Mouse (Mus musculus) CH12.LX (cell line): ENCODE data around the gene Hfe2. TPM values are rescaled to one million over a fixed set of nuclear protein-coding genes. Genes with fewer than 3 reads are reported as not detected.

ENCODE experiments used
- DNase-seq: peaks from one replicate; pipeline ENCODE4 v3.0.0-alpha.2; 2013; ENCODE audit errors: extremely low read depth
- H3K27ac ChIP-seq: 2 replicates; pipeline ENCODE4 v1.5.1; 2012; ENCODE audit warnings: low read depth, mild to moderate bottlenecking, control low read depth, moderate library complexity; ENCODE audit not compliant: insufficient read depth
- H3K27me3 ChIP-seq: replicated peaks from 2 replicates; pipeline ENCODE3; 2012; ENCODE audit warnings: inconsistent platforms
- H3K36me3 ChIP-seq, 2 experiments: replicated peaks in 1 of 2; 2 replicates each; pipeline versions ENCODE3 to v1.6.1; 2012; ENCODE audit warnings: inconsistent platforms in 1 of 2, low read length in 1 of 2, mild to moderate bottlenecking in 1 of 2, mixed read lengths in 1 of 2, moderate library complexity in 1 of 2; ENCODE audit not compliant: control insufficient read depth in 1 of 2, insufficient read depth in 1 of 2
- H3K4me1 ChIP-seq, 2 experiments: 2 replicates each; pipeline ENCODE4 v1.6.1; 2012; ENCODE audit warnings: inconsistent platforms in 1 of 2, moderate library complexity in 1 of 2; ENCODE audit not compliant: insufficient read depth in 2 of 2, control insufficient read depth in 1 of 2
- H3K4me2 ChIP-seq: 2 replicates; pipeline ENCODE4 v1.6.1; 2012; ENCODE audit warnings: low read depth, mild to moderate bottlenecking, control low read depth; ENCODE audit not compliant: poor library complexity, insufficient read depth, severe bottlenecking
- H3K4me3 ChIP-seq, 3 experiments: fragments of 150-350 bp in 1 of 3; sonication (generic) in 1 of 3; replicated peaks in 1 of 3; 2 replicates each; pipeline versions ENCODE3 to v1.5.1; 2011 to 2012; ENCODE audit warnings: low read depth in 2 of 3, low read length in 2 of 3, mild to moderate bottlenecking in 2 of 3, moderate library complexity in 2 of 3, control low read depth in 1 of 3, improper control_type of control experiment in 1 of 3, inconsistent platforms in 1 of 3, mixed read lengths in 1 of 3; ENCODE audit not compliant: poor library complexity in 1 of 3
- H3K79me2 ChIP-seq: replicated peaks from 2 replicates; pipeline ENCODE4 v1.6.1; 2012; ENCODE audit warnings: mild to moderate bottlenecking, moderate library complexity; ENCODE audit not compliant: control insufficient read depth, poor library complexity, insufficient read depth, severe bottlenecking; ENCODE audit errors: extremely low read depth
- H3K9ac ChIP-seq: 2 replicates; pipeline ENCODE4 v1.6.1; 2012; ENCODE audit warnings: low read depth, mild to moderate bottlenecking, control low read depth, moderate library complexity; ENCODE audit not compliant: insufficient read depth
- H3K9me3 ChIP-seq: replicated peaks from 2 replicates; pipeline ENCODE3; 2012; ENCODE audit warnings: low read length, inconsistent platforms, mixed read lengths
- CHD1 ChIP-seq: IDR thresholded peaks from 2 replicates; pipeline ENCODE4 v1.6.1; 2012; ENCODE audit warnings: low read depth, low read length, improper control_type of control experiment, inconsistent platforms
- CHD2 ChIP-seq: IDR thresholded peaks from 2 replicates; pipeline ENCODE4 v1.6.1; 2011; ENCODE audit warnings: low read length, improper control_type of control experiment
- ETS1 ChIP-seq: conservative IDR thresholded peaks from 2 replicates; pipeline ENCODE4 v1.6.1; 2012; ENCODE audit warnings: low read depth, mild to moderate bottlenecking, inconsistent platforms, low read length, improper control_type of control experiment, moderate library complexity
- HCFC1 ChIP-seq: IDR thresholded peaks from 2 replicates; pipeline ENCODE4 v1.6.1; 2012; ENCODE audit warnings: low read depth, mild to moderate bottlenecking, inconsistent platforms, low read length, improper control_type of control experiment
- JUN ChIP-seq: IDR thresholded peaks from 2 replicates; pipeline ENCODE4 v1.6.1; 2011; ENCODE audit warnings: low read depth, mild to moderate bottlenecking, low read length, improper control_type of control experiment, moderate library complexity; ENCODE audit not compliant: insufficient read depth
- JUND ChIP-seq: conservative IDR thresholded peaks from 2 replicates; pipeline ENCODE4 v1.6.1; 2011; ENCODE audit warnings: low read depth, low read length, improper control_type of control experiment
- KAT2A ChIP-seq: IDR thresholded peaks from 2 replicates; pipeline ENCODE4 v1.6.1; 2012; ENCODE audit warnings: low read length, improper control_type of control experiment, inconsistent platforms; ENCODE audit not compliant: insufficient replicate concordance
- MAX ChIP-seq: IDR thresholded peaks from 2 replicates; pipeline ENCODE4 v1.6.1; 2011; ENCODE audit warnings: low read length, improper control_type of control experiment
- MEF2A ChIP-seq: IDR thresholded peaks from 2 replicates; pipeline ENCODE4 v1.6.1; 2014; ENCODE audit warnings: low read depth, mild to moderate bottlenecking, inconsistent platforms, low read length, improper control_type of control experiment, borderline replicate concordance
- MXI1 ChIP-seq: IDR thresholded peaks from 2 replicates; pipeline ENCODE4 v1.6.1; 2011; ENCODE audit warnings: mild to moderate bottlenecking, low read depth, low read length, improper control_type of control experiment
- NELFE ChIP-seq: IDR thresholded peaks from 2 replicates; pipeline ENCODE4 v1.6.1; 2011; ENCODE audit warnings: low read depth, low read length, improper control_type of control experiment
- NRF1 ChIP-seq: IDR thresholded peaks from 2 replicates; pipeline ENCODE4 v1.6.1; 2014; ENCODE audit warnings: low read depth, mild to moderate bottlenecking, inconsistent platforms, low read length, improper control_type of control experiment, moderate library complexity
- PAX5 ChIP-seq: IDR thresholded peaks from 2 replicates; pipeline ENCODE4 v1.6.1; 2012; ENCODE audit warnings: low read length, inconsistent platforms, mixed read lengths
- POLR2A ChIP-seq: IDR thresholded peaks from 2 replicates; pipeline ENCODE4 v1.6.1; 2011; ENCODE audit warnings: low read depth, mild to moderate bottlenecking, improper control_type of control experiment, low read length
- SIN3A ChIP-seq: IDR thresholded peaks from 2 replicates; pipeline ENCODE4 v1.6.1; 2012; ENCODE audit warnings: low read length, improper control_type of control experiment, inconsistent platforms
- SMC3 ChIP-seq: IDR thresholded peaks from 2 replicates; pipeline ENCODE4 v1.6.1; 2011; ENCODE audit warnings: low read depth, low read length, improper control_type of control experiment
- TBP ChIP-seq: conservative IDR thresholded peaks from 2 replicates; pipeline ENCODE4 v1.6.1; 2011; ENCODE audit warnings: low read depth, low read length, improper control_type of control experiment
- TCF12 ChIP-seq: IDR thresholded peaks from 2 replicates; pipeline ENCODE4 v1.6.1; 2014; ENCODE audit warnings: low read depth, mild to moderate bottlenecking, inconsistent platforms, low read length, improper control_type of control experiment
- UBTF ChIP-seq: IDR thresholded peaks from 2 replicates; pipeline ENCODE4 v1.6.1; 2012; ENCODE audit warnings: low read depth, mild to moderate bottlenecking, inconsistent platforms, low read length, improper control_type of control experiment, moderate library complexity
- ZC3H11A ChIP-seq: IDR thresholded peaks from 2 replicates; pipeline ENCODE4 v1.6.1; 2012; ENCODE audit warnings: low read depth, mild to moderate bottlenecking, inconsistent platforms, low read length, improper control_type of control experiment
- dilution Hi-C: fragments of 300-500 bp; cut with MboI; formaldehyde crosslinking; loops from 2 replicates; pipeline ENCODE4 v1.14.3; 2020; ENCODE audit warnings: low sequenced_read_pairs; ENCODE audit not compliant: extremely low pct_unique_long_range_greater_than_20kb, extremely low pct_ligation_motif_present
- in situ Hi-C: fragments of 300-500 bp; cut with MboI; formaldehyde crosslinking; loops from 3 replicates; pipeline ENCODE4 v1.14.3; 2019; ENCODE audit warnings: low sequenced_read_pairs, low pct_ligation_motif_present, low pct_unique_long_range_greater_than_20kb, mixed read lengths
- polyA plus RNA-seq: library from polyadenylated mRNA; unstranded; fragments of >175 nt; gene quantifications from 2 replicates; pipeline ENCODE4 v1.2.1, GENCODE M21; 2012; ENCODE audit warnings: low read depth; ENCODE audit not compliant: insufficient read length
- total RNA-seq, 2 experiments: library from RNA; depleted of rRNA; stranded (reverse); fragments of 300-350 nt in 1 of 2; fragments of >200 nt in 1 of 2; gene quantifications; 2 replicates each; pipeline ENCODE4 v1.2.3; 2012 to 2014

Hfe2 gene
- total and polyA plus RNA-seq, 3 experiments = not detected

GRCm38 (mm10) chr3:96559911-96560850 lies 35.2 kb downstream of the Hfe2 start:
- Histone ChIP-seq H3K4me1 (peaks cover 8 to 60% of the 10 kb centered on the region in 2 experiments), H3K9ac (peak overlapping the region; percentile 98), H3K4me2 (peak overlapping the region; percentile 97), H3K36me3 (peaks cover 28 to 30% of the 10 kb centered on the region in 2 experiments)
- DNase-seq = no peak
- in situ Hi-C loops = no loop called here
- TF ChIP-seq PAX5 (no peak), NRF1 (0 out of 2 replicates have a peak, but pooled peaks have one; percentile 4), CHD1 (peak; percentile 41; the same call in 1 of the 2 replicates)
- TF ChIP-seq, all 38 proteins: peak for 2
- Histone ChIP-seq H3K27ac (peak overlapping the region; percentile 86), H3K4me3 (peak overlapping the region; percentile 77 to 100 (median 78)), H3K27me3 (no peaks in the 10 kb centered on the region), H3K9me3 (no peaks in the 10 kb centered on the region), H3K79me2 (peaks cover 41% of the 10 kb centered on the region)
- dilution Hi-C loops = no loop called here

GRCm38 (mm10) chr3:96560881-96561668 lies 36.1 kb downstream of the Hfe2 start:
- in situ Hi-C loops = no loop called here
- Histone ChIP-seq H3K9ac (peak overlapping the region; percentile 98), H3K27ac (0 out of 2 replicates have a peak overlapping the region, but pooled peaks have one; percentile 2)

GRCm38 (mm10) chr3:96561946-96562681 lies 37.1 kb downstream of the Hfe2 start:
- Histone ChIP-seq H3K4me3 (peak overlapping the region in 1 of 3 experiments; percentile 17), H3K9ac (no peak overlapping the region; the same call in 1 of the 2 replicates), H3K36me3 (peaks cover 28 to 30% of the 10 kb centered on the region in 2 experiments), H3K27ac (peak overlapping the region; percentile 53), H3K79me2 (peaks cover 41% of the 10 kb centered on the region), H3K4me1 (peaks cover 8 to 55% of the 10 kb centered on the region in 2 experiments), H3K4me2 (peak overlapping the region; percentile 97; the same call in 1 of the 2 replicates), H3K9me3 (no peaks in the 10 kb centered on the region), H3K27me3 (no peaks in the 10 kb centered on the region)
- peak; percentile 44 for DNase-seq
- in situ Hi-C loops = no loop called here
- dilution Hi-C loops = no loop called here
- TF ChIP-seq POLR2A (peak; percentile 43; the same call in 1 of the 2 replicates), UBTF (no peak), TCF12 (no peak), KAT2A (no peak), JUND (no peak), TBP (no peak), JUN (no peak), NELFE (no peak), ZC3H11A (no peak), MAX (no peak), MEF2A (no peak; the same call in 1 of the 2 replicates), SMC3 (no peak), SIN3A (peak; percentile 55; the same call in 1 of the 2 replicates), CHD2 (0 out of 2 replicates have a peak, but pooled peaks have one; percentile 6)

More at GRCm38 (mm10) chr3:96560881-96561668, 36.1 kb downstream of the Hfe2 start:
- Histone ChIP-seq H3K4me3 (peak overlapping the region; percentile 77 to 100 (median 78)), H3K4me2 (peak overlapping the region; percentile 97), H3K36me3 (peaks cover 28 to 30% of the 10 kb centered on the region in 2 experiments), H3K4me1 (peaks cover 8 to 60% of the 10 kb centered on the region in 2 experiments), H3K79me2 (peaks cover 41% of the 10 kb centered on the region), H3K9me3 (no peaks in the 10 kb centered on the region), H3K27me3 (no peaks in the 10 kb centered on the region)
- dilution Hi-C loops = no loop called here
- DNase-seq = no peak
- TF ChIP-seq CHD1 = peak; percentile 52; the same call in 1 of the 2 replicates
- TF ChIP-seq HCFC1 = no peak
- no peak for TF ChIP-seq SMC3
- TF ChIP-seq MAX = no peak
- TF ChIP-seq SIN3A = peak; percentile 50; the same call in 1 of the 2 replicates
- TF ChIP-seq MXI1 = 0 out of 2 replicates have a peak, but pooled peaks have one; percentile 39
- TF ChIP-seq ETS1 = no peak
